Mouse (Mus musculus) embryonic facial prominence, embryonic 14.5 days (tissue): ENCODE measurements around the gene Cox20. TPM values are rescaled to one million over a fixed set of nuclear protein-coding genes. Genes with fewer than 3 reads are reported as not detected.

ENCODE experiments used
- ATAC-seq: fragments of 200-750 bp; cut with Nextera tagmentation; 2 replicates; pipeline ENCODE4 v1.8.0; 2017; ENCODE audit warnings: low read depth, moderate number of reproducible peaks, moderate TSS enrichment
- DNase-seq: peaks from one replicate; pipeline ENCODE4 v3.0.0-alpha.2; 2015; ENCODE audit warnings: low spot score
- H3K27ac ChIP-seq: fragments of 300-500 bp; sonication (generic); replicated peaks from 2 replicates; pipeline ENCODE4 v1.5.1; 2014; ENCODE audit warnings: low read depth, mild to moderate bottlenecking, low read length, moderate library complexity
- H3K27me3 ChIP-seq: fragments of 300-500 bp; sonication (generic); replicated peaks from 2 replicates; pipeline ENCODE4 v1.6.1; 2014; ENCODE audit warnings: low read length; ENCODE audit not compliant: control insufficient read depth, insufficient read depth
- H3K36me3 ChIP-seq: fragments of 300-500 bp; sonication (generic); 2 replicates; pipeline ENCODE4 v1.6.1; 2014; ENCODE audit warnings: low read length, mixed read lengths; ENCODE audit not compliant: control insufficient read depth, insufficient read depth
- H3K4me1 ChIP-seq: fragments of 300-500 bp; sonication (generic); 2 replicates; pipeline ENCODE4 v1.6.1; 2014; ENCODE audit warnings: antibody characterized with exemption, low read length; ENCODE audit not compliant: control insufficient read depth, insufficient read depth
- H3K4me2 ChIP-seq: fragments of 300-500 bp; sonication (generic); 2 replicates; pipeline ENCODE4 v1.6.1; 2014; ENCODE audit warnings: low read depth, mild to moderate bottlenecking, low read length, moderate library complexity, mixed read lengths
- H3K4me3 ChIP-seq: fragments of 300-500 bp; sonication (generic); 2 replicates; pipeline ENCODE4 v1.5.1; 2014; ENCODE audit warnings: low read depth, mild to moderate bottlenecking, low read length
- H3K9ac ChIP-seq: fragments of 300-500 bp; sonication (generic); 2 replicates; pipeline ENCODE4 v1.6.1; 2014; ENCODE audit warnings: low read depth, mild to moderate bottlenecking, low read length, moderate library complexity, mixed read lengths
- H3K9me3 ChIP-seq: fragments of 300-500 bp; sonication (generic); 2 replicates; pipeline ENCODE4 v1.6.1; 2016; ENCODE audit warnings: low read length; ENCODE audit not compliant: control insufficient read depth
- WGBS: fragments of 180-500 bp; shearing (Covaris S2); extraction: QIAGEN DNeasy Blood & Tissue Kit; methylation state at CpG from one replicate; pipeline ENCODE4 v1.1.7; 2014; 5-methylcytosine and 5-hydroxymethylcytosine counted together
- polyA plus RNA-seq: library from polyadenylated mRNA; unstranded; fragments of >200 nt; fragmentation: Nextera tagmentation; extraction: Ambion mirVana; gene quantifications from 2 replicates; pipeline ENCODE4 v1.2.1, GENCODE M21; 2014

The Cox20 gene
- polyA plus RNA-seq, 1 experiment from 2014 or later, result 125 TPM

DNA sequence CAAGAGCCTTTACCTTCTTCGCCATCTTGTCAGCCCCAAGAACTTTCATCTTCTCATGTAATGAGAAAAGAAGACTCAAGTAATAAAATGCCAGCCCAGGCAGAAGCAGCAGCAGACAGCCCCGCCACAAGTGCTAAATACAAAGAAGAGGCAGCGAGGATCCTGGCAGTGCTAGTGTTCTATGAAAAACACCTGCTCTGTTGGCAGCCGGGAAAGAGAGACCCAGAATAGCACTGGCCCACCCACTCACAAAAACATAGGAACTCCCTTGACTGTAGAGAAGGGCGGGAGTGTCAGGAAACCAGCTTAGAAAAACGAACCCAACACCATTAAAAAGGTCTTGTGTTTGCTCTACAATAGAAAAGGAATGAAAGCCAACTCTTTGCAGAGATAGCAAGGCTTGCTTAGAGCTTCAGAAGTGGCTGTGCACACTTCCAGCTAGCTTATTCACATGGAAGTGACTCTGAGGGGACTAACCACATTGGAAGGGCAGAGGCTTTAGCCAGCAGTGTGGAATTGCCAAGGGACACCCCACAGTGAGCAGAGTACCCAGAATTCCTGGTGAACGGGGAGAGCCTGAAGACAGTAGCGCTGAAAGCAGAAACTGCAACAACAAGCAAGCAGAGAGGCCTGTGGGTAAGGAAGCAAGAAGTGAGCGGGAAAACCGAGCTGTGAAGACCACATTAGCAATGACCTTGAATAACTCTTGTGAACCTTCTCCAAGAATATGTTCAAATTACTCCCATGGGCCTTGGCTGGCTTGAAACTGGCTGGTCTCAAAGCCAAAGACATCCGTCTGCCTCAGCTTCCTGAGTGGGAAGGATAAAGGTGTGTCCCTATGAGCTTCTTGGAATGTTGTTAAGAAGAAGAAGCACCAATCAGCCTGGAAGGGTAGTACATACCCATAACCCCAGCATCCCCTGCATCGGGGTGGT lies 39.1 kb downstream of the Cox20 start:
- Histone ChIP-seq H3K9ac (no peak overlapping the region), H3K36me3 (no peaks in the 10 kb centered on the region), H3K27ac (no peak overlapping the region), H3K4me2 (no peak overlapping the region), H3K4me1 (no peaks in the 10 kb centered on the region), H3K9me3 (no peaks in the 10 kb centered on the region), H3K4me3 (no peak overlapping the region), H3K27me3 (no peaks in the 10 kb centered on the region)
- ATAC-seq (no peak), DNase-seq (peak; percentile 45)
- 53% methylated on average over 12 of the region's 12 CpGs for WGBS

DNA sequence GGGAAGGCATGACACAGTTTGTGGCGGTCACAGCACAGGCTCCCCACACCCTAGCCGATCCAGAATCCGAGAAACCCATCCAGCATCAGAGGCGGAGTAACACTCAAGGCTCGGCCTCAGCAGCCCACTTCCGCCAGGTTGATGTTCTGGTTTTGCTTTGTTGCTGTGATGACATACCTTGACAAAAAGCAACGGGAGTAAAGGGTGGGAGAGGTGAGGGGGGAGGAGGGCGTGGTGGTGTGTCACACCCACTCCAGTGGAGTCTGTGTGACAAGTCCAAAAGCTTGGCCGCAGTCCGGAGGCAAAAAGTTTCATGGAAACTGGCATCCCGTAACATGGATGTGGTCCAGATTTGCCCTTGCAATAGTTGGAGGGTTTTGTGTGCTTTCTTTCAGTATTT lies 41.3 kb downstream of the Cox20 start:
- Histone ChIP-seq H3K9me3 (no peaks in the 10 kb centered on the region), H3K36me3 (no peaks in the 10 kb centered on the region), H3K4me3 (no peak overlapping the region), H3K4me1 (no peaks in the 10 kb centered on the region), H3K27ac (no peak overlapping the region), H3K27me3 (no peaks in the 10 kb centered on the region), H3K9ac (no peak overlapping the region), H3K4me2 (no peak overlapping the region)
- DNase-seq (no peak), ATAC-seq (no peak)
- 82% methylated on average over 11 of the region's 11 CpGs for whole genome bisulfite sequencing

GRCm38 (mm10) chr1:178360702-178361101 lies 41.8 kb downstream of the Cox20 start:
- no peak overlapping the region for H3K27ac ChIP-seq
- no peaks in the 10 kb centered on the region for H3K36me3 ChIP-seq
- H3K9ac ChIP-seq, result no peak overlapping the region
- WGBS, result 61% methylated on average over 2 of the region's 2 CpGs
- no peak overlapping the region for H3K4me2 ChIP-seq
- ATAC-seq (no peak), DNase-seq (no peak)
- H3K9me3 ChIP-seq, result no peaks in the 10 kb centered on the region
- H3K4me1 ChIP-seq, result no peaks in the 10 kb centered on the region
- H3K4me3 ChIP-seq, result no peak overlapping the region
- no peaks in the 10 kb centered on the region for H3K27me3 ChIP-seq

GRCm38 (mm10) chr1:178365171-178365570 lies 46.2 kb downstream of the Cox20 start:
- Histone ChIP-seq H3K4me1 (no peaks in the 10 kb centered on the region), H3K4me2 (no peak overlapping the region), H3K36me3 (no peaks in the 10 kb centered on the region), H3K9ac (no peak overlapping the region), H3K9me3 (no peaks in the 10 kb centered on the region), H3K27me3 (no peaks in the 10 kb centered on the region), H3K27ac (no peak overlapping the region), H3K4me3 (no peak overlapping the region)
- ATAC-seq (no peak), DNase-seq (no peak)
- WGBS, result 80% methylated on average over 6 of the region's 6 CpGs

GRCm38 (mm10) chr1:178368121-178368520 lies 49.2 kb downstream of the Cox20 start:
- H3K27me3 ChIP-seq, result no peaks in the 10 kb centered on the region
- H3K27ac ChIP-seq, result no peak overlapping the region
- no peaks in the 10 kb centered on the region for H3K9me3 ChIP-seq
- H3K4me3 ChIP-seq, result no peak overlapping the region
- no peaks in the 10 kb centered on the region for H3K4me1 ChIP-seq
- H3K4me2 ChIP-seq, result peak overlapping the region; percentile 58; the same call in 1 of the 2 replicates
- H3K9ac ChIP-seq, result no peak overlapping the region
- no peak for DNase-seq
- no peak for ATAC-seq
- 60% methylated on average over 6 of the region's 6 CpGs for WGBS
- no peaks in the 10 kb centered on the region for H3K36me3 ChIP-seq

DNA sequence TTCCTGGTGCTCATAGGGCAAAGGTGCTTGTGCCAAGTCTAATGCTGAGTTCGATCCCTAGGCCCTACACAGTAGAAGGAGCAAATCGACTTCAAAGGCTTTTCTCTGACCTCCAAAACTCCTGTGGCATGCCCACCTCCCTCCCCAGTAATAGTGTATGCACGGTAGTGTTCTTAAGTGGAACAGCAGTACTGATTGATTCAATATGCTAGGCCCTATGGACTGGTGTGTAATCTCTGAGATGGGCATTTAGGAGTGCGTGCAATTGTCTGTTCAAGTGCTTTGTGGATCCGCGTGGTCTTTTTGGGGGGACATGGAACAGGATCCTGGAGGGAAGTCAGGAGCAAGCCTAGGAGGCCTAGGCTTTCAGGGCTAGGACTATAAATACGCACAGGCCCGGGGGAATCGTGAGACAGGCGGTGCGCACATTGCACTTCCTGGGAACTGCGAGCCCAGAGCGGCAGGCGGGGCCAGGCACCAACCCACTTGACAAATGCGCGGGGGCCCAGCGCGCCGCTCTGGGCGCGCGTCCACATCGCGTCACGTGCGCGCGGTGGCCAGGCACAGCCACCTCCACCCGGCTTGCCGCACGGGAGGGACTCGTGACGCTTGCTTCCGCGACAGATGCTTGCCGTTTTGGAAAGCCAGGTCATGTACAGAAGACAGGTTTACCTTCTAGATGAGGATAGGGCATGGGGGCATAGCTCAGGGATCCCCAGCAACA lies 49.8 kb downstream of the Cox20 start:
- Histone ChIP-seq H3K9me3 (no peaks in the 10 kb centered on the region), H3K4me1 (no peaks in the 10 kb centered on the region), H3K36me3 (no peaks in the 10 kb centered on the region), H3K4me3 (peak overlapping the region; percentile 45), H3K27ac (peak overlapping the region; percentile 24), H3K4me2 (peak overlapping the region; percentile 58), H3K27me3 (no peaks in the 10 kb centered on the region), H3K9ac (peak overlapping the region; percentile 60)
- 2% methylated on average over 36 of the region's 36 CpGs for WGBS
- DNase-seq, result peak; percentile 94
- peak; percentile 95 for ATAC-seq

GRCm38 (mm10) chr1:178369272-178369651 lies 50.3 kb downstream of the Cox20 start:
- Histone ChIP-seq H3K9ac (peak overlapping the region; percentile 60), H3K27ac (peak overlapping the region; percentile 24), H3K4me1 (no peaks in the 10 kb centered on the region), H3K4me3 (peak overlapping the region; percentile 45), H3K36me3 (no peaks in the 10 kb centered on the region), H3K27me3 (no peaks in the 10 kb centered on the region), H3K4me2 (peak overlapping the region; percentile 58), H3K9me3 (no peaks in the 10 kb centered on the region)
- peak; percentile 72 for ATAC-seq
- 2% methylated on average over 11 of the region's 11 CpGs for WGBS
- DNase-seq, result peak; percentile 66
